Mouse (Mus musculus): ENCODE measurements around the gene Cyp2c68. TPM values are rescaled to one million over a fixed set of nuclear protein-coding genes. Genes with fewer than 3 reads are reported as not detected.
"Not testable (repeated sequence)": the region's sequence is repeated elsewhere in the genome, so short reads cannot be mapped to it uniquely, and the experiment has no call there.

Cyp2c68 gene
- not detected in 2 replicates for polyA plus RNA-seq (2014; fragmentation: Nextera tagmentation; extraction: Ambion mirVana)

DNA sequence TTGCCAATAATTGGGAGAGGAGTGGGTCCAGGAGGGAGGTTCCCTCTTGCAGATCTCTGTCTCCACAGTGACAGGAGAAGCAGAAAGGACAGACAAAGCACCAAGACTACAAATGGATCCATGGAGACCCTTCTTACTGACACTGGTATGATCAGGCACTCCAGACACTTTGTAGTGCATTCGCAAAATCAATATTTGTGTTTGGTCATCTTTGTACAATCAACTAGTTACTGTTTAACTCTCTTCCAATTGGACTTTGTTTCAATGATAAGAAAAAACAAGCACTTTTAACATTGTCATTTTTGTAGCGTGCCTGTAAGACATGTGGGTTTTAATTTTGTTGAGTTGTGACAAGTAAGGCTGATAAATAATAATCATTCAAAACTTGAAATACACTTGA is at the start of gene Cyp2c68:
TSS of gene Cyp2c68 (minus strand) at position 135 of the 400 bp plus-strand sequence.
- no peak within 1 kb of the TSS for H3K9ac ChIP-seq (ENCODE audit: low read length)
- WGBS, result 87% methylated on average over 2 of the region's 2 CpGs
- H3K9me3 ChIP-seq (ENCODE audit: control insufficient read depth, low read length), result no peaks in the 10 kb centered on the region; the same call in 1 of the 2 replicates
- H3K27ac ChIP-seq (ENCODE audit: low read depth, low read length), result no peak within 1 kb of the TSS
- DNase-seq (ENCODE audit: low spot score, missing footprints) (no peak), ATAC-seq (ENCODE audit: low FRiP score) (no peak)
- H3K4me3 ChIP-seq (ENCODE audit: low read depth, low read length), result no peak within 1 kb of the TSS
- H3K27me3 ChIP-seq (ENCODE audit: control insufficient read depth, insufficient read depth, low read length), result no peaks in the 10 kb centered on the region
- H3K4me2 ChIP-seq, result no peak within 1 kb of the TSS
- H3K4me1 ChIP-seq (ENCODE audit: control insufficient read depth, insufficient read depth, low read length), result no peaks in the 10 kb centered on the region
- H3K36me3 ChIP-seq (ENCODE audit: control insufficient read depth, insufficient read depth, low read length), result no peaks in the 10 kb centered on the region

DNA sequence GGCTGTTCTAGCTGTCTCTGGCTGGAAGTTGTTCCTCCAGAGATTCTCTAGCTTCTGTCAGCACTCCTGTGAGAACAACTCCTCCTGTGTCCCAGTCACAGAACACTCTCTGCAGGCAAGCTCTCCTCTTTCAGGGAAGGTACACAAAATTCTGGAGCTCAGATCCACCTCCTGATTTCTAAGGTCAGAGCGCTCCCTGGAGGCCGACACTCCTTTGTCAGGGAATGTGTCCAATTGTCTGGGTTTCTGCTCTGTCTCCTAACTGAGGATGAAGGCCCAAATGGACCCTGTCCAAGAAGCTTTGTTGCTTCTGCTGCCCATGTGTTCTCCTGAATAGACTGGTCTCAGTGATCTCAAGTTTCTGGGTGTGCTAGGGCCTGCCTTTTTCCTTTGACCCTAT is 44.6 kb upstream of the Cyp2c68 start:
- not testable (repeated sequence) for H3K36me3 ChIP-seq (ENCODE audit: control insufficient read depth, insufficient read depth, low read length); H3K4me2 ChIP-seq; H3K4me1 ChIP-seq (ENCODE audit: control insufficient read depth, insufficient read depth, low read length); H3K9me3 ChIP-seq (ENCODE audit: control insufficient read depth, low read length); H3K27me3 ChIP-seq (ENCODE audit: control insufficient read depth, insufficient read depth, low read length); H3K9ac ChIP-seq (ENCODE audit: low read length); H3K27ac ChIP-seq (ENCODE audit: low read depth, low read length); H3K4me3 ChIP-seq (ENCODE audit: low read depth, low read length); DNase-seq (ENCODE audit: low spot score, missing footprints); ATAC-seq (ENCODE audit: low FRiP score)
- WGBS, result 82% methylated on average over 2 of the region's 2 CpGs

DNA sequence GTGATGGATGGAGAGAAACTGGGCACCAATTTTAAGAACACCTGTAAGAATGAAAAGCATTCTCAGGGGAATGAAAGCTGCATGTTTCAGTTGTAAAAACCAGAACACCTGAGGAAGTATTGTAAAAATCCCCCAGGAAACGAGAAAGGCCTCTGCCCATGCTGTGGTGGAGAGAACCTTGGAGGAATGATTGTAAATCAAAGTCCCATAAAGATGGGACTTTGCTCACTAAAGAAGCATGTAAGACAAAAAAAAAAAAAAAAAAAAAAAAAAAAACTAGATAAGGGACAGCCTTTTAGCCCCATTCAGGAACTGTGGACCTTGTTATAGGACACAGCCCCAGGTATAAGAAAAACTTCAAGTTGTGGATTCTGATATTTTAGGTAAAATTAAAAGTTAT is 4.5 kb upstream of the Cyp2c68 start:
- Histone ChIP-seq H3K27me3 (ENCODE audit: control insufficient read depth, insufficient read depth, low read length) (no peaks in the 10 kb centered on the region), H3K27ac (ENCODE audit: low read depth, low read length) (no peak overlapping the region), H3K4me3 (ENCODE audit: low read depth, low read length) (no peak overlapping the region), H3K9ac (ENCODE audit: low read length) (no peak overlapping the region), H3K4me2 (no peak overlapping the region), H3K36me3 (ENCODE audit: control insufficient read depth, insufficient read depth, low read length) (no peaks in the 10 kb centered on the region), H3K9me3 (ENCODE audit: control insufficient read depth, low read length) (no peaks in the 10 kb centered on the region; the same call in 1 of the 2 replicates), H3K4me1 (ENCODE audit: control insufficient read depth, insufficient read depth, low read length) (no peaks in the 10 kb centered on the region)
- ATAC-seq (ENCODE audit: low FRiP score) (no peak), DNase-seq (ENCODE audit: low spot score, missing footprints) (no peak)
- WGBS, result 75% methylated on average over 1 of the region's 1 CpGs

DNA sequence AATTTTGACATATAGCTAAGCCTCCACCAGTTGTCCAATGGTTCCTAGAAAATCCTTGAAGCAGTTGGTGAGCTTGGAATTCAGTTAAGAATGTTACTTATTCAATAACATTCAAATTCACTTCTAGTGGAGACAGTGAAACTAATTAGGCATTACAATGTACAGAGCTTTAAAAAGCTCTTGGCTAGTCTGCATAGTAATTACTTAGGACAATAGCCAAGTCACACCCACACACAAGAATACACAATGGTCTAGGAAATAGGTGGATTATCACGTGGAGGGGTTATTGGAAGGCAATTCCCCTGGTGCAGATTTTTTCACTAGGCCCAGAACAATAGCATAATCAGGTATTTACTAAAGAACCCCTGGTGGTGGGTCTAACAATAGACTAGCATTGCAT is 3.5 kb upstream of the Cyp2c68 start:
- not testable (repeated sequence) for H3K27ac ChIP-seq (ENCODE audit: low read depth, low read length); H3K9me3 ChIP-seq (ENCODE audit: control insufficient read depth, low read length); H3K4me3 ChIP-seq (ENCODE audit: low read depth, low read length); H3K4me2 ChIP-seq; DNase-seq (ENCODE audit: low spot score, missing footprints); H3K36me3 ChIP-seq (ENCODE audit: control insufficient read depth, insufficient read depth, low read length); H3K4me1 ChIP-seq (ENCODE audit: control insufficient read depth, insufficient read depth, low read length); ATAC-seq (ENCODE audit: low FRiP score); H3K27me3 ChIP-seq (ENCODE audit: control insufficient read depth, insufficient read depth, low read length); H3K9ac ChIP-seq (ENCODE audit: low read length)
- 75% methylated on average over 1 of the region's 1 CpGs for WGBS

DNA sequence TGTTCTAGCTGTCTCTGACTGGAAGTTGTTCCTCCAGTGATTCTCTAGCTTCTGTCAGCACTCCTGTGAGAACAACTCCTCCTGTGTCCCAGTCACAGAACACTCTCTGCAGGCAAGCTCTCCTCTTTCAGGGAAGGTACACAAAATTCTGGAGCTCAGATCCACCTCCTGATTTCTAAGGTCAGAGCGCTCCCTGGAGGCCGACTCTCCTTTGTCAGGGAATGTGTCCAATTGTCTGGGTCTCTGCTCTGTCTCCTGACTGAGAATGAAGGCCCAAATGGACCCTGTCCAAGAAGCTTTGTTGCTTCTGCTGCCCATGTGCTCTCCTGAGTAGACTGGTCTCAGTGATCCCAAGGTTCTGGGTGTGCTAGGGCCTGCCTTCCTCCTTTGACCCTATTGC is 29.7 kb downstream of the Cyp2c68 start:
- 81% methylated on average over 2 of the region's 2 CpGs for WGBS
- ATAC-seq (ENCODE audit: low FRiP score); H3K4me3 ChIP-seq (ENCODE audit: low read depth, low read length); H3K36me3 ChIP-seq (ENCODE audit: control insufficient read depth, insufficient read depth, low read length); DNase-seq (ENCODE audit: low spot score, missing footprints); H3K4me2 ChIP-seq; H3K27me3 ChIP-seq (ENCODE audit: control insufficient read depth, insufficient read depth, low read length); H3K9ac ChIP-seq (ENCODE audit: low read length); H3K9me3 ChIP-seq (ENCODE audit: control insufficient read depth, low read length); H3K27ac ChIP-seq (ENCODE audit: low read depth, low read length); H3K4me1 ChIP-seq (ENCODE audit: control insufficient read depth, insufficient read depth, low read length): not testable (repeated sequence)

DNA sequence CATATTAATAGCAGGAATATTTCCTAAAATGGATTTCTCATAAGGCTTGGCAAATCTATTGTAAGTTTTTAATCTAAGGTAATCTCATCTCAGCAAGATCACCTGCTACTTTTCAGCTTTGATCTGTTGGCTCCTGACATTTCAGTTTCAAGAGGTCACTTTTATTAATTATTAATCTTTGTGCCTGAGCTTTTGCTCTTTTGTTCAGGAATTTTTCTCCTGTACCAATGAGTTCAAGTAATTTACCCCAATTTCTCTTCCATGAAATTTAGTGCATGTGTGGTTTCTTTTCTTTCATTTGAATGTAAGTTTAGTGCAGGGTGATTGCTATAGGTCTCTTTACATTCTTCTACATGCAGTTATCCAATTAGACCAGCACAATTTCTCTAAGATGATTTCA is 75.2 kb downstream of the Cyp2c68 start:
- H3K4me2 ChIP-seq; H3K4me3 ChIP-seq (ENCODE audit: low read depth, low read length); H3K27me3 ChIP-seq (ENCODE audit: control insufficient read depth, insufficient read depth, low read length); ATAC-seq (ENCODE audit: low FRiP score); DNase-seq (ENCODE audit: low spot score, missing footprints); H3K27ac ChIP-seq (ENCODE audit: low read depth, low read length); H3K4me1 ChIP-seq (ENCODE audit: control insufficient read depth, insufficient read depth, low read length); H3K9me3 ChIP-seq (ENCODE audit: control insufficient read depth, low read length); H3K9ac ChIP-seq (ENCODE audit: low read length); H3K36me3 ChIP-seq (ENCODE audit: control insufficient read depth, insufficient read depth, low read length): not testable (repeated sequence)

DNA sequence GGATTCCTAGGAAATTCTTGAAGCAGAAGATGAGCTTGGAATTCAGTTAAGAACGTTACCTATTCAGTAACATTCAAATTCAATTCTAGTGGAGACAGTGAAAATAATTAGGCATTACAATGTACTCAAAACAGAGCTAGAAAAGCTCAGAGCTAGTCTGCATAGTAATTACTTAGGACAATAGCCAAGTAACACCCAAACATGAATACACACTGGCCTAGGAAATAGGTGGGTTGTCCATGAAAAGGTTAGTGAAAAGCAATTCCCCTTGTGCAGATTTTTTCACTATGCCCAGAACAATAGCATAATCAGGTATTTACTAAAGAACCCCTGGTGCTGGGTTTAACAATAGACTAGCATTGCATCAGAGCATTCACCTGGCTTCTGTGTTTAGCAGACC is 88.5 kb downstream of the Cyp2c68 start:
- no peak for ATAC-seq (ENCODE audit: low FRiP score)
- H3K36me3 ChIP-seq (ENCODE audit: control insufficient read depth, insufficient read depth, low read length), result no peaks in the 10 kb centered on the region
- 53% methylated on average over 1 of the region's 1 CpGs for WGBS
- H3K9ac ChIP-seq (ENCODE audit: low read length), result no peak overlapping the region
- H3K4me2 ChIP-seq, result no peak overlapping the region
- H3K27ac ChIP-seq (ENCODE audit: low read depth, low read length), result no peak overlapping the region
- DNase-seq (ENCODE audit: low spot score, missing footprints), result no peak
- H3K9me3 ChIP-seq (ENCODE audit: control insufficient read depth, low read length), result no peaks in the 10 kb centered on the region; the same call in 1 of the 2 replicates
- H3K4me1 ChIP-seq (ENCODE audit: control insufficient read depth, insufficient read depth, low read length), result no peaks in the 10 kb centered on the region
- H3K27me3 ChIP-seq (ENCODE audit: control insufficient read depth, insufficient read depth, low read length), result no peaks in the 10 kb centered on the region
- H3K4me3 ChIP-seq (ENCODE audit: low read depth, low read length), result no peak overlapping the region

DNA sequence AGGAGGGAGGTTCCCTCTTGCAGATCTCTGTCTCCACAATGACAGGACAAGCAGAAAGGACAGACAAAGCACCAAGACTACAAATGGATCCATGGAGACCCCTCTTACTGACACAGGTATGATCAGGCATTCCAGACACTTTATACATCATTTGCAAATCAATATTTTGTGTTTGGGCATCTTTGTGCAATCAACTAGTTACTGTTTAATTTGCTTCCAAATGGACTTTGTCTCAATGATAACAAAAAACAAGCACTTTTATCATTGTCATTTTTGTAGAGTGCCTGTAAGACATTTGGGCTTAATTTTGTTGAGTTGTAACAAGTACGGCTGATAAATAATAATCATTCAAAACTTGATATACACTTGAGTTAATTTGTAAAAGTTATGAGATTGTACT is 91.9 kb downstream of the Cyp2c68 start, which contains the start of gene Cyp2c67:
TSS of gene Cyp2c67 (minus strand) at position 114 of the 400 bp plus-strand sequence.
- WGBS, result 96% methylated on average over 1 of the region's 1 CpGs
- Histone ChIP-seq H3K9me3 (ENCODE audit: control insufficient read depth, low read length) (no peaks in the 10 kb centered on the region; the same call in 1 of the 2 replicates), H3K36me3 (ENCODE audit: control insufficient read depth, insufficient read depth, low read length) (no peaks in the 10 kb centered on the region), H3K4me1 (ENCODE audit: control insufficient read depth, insufficient read depth, low read length) (no peaks in the 10 kb centered on the region), H3K27me3 (ENCODE audit: control insufficient read depth, insufficient read depth, low read length) (no peaks in the 10 kb centered on the region), H3K9ac (ENCODE audit: low read length) (no peak within 1 kb of the TSS), H3K4me2 (no peak within 1 kb of the TSS), H3K4me3 (ENCODE audit: low read depth, low read length) (no peak within 1 kb of the TSS), H3K27ac (ENCODE audit: low read depth, low read length) (no peak within 1 kb of the TSS)
- ATAC-seq (ENCODE audit: low FRiP score), result no peak
- DNase-seq (ENCODE audit: low spot score, missing footprints), result no peak

GRCm38 (mm10) chr19:39647519-39647918 is 93.3 kb downstream of the Cyp2c68 start:
- H3K4me3 ChIP-seq (ENCODE audit: low read depth, low read length), result no peak overlapping the region
- ATAC-seq (ENCODE audit: low FRiP score), result no peak
- 88% methylated on average over 9 of the region's 9 CpGs for WGBS

DNA sequence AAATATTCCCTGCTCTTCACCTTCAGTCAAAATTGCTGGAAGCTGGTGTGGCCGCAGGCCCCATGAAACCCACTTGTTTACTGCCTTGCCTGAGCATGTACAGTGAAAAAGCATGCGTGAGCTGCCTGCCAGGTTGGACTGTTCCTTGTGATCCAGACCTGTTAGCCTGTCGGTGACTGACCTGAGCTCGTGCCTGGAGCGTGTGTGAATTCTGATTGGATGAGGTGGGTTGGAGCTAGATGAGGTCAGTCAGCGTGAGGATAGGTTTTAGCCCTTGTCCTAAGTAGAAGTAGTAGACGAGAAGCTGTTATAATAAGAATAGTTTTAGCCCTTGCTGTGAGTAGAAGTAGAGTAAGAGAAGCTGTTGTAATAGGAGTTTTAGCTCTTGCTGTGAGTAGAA is 96.3 kb downstream of the Cyp2c68 start:
- 90% methylated on average over 7 of the region's 7 CpGs for WGBS
- H3K4me3 ChIP-seq (ENCODE audit: low read depth, low read length); ATAC-seq (ENCODE audit: low FRiP score); H3K9ac ChIP-seq (ENCODE audit: low read length); H3K4me1 ChIP-seq (ENCODE audit: control insufficient read depth, insufficient read depth, low read length); H3K9me3 ChIP-seq (ENCODE audit: control insufficient read depth, low read length); DNase-seq (ENCODE audit: low spot score, missing footprints); H3K27ac ChIP-seq (ENCODE audit: low read depth, low read length); H3K4me2 ChIP-seq; H3K27me3 ChIP-seq (ENCODE audit: control insufficient read depth, insufficient read depth, low read length); H3K36me3 ChIP-seq (ENCODE audit: control insufficient read depth, insufficient read depth, low read length): not testable (repeated sequence)

More at GRCm38 (mm10) chr19:39647519-39647918, 93.3 kb downstream of the Cyp2c68 start:
- no peaks in the 10 kb centered on the region; the same call in 1 of the 2 replicates for H3K9me3 ChIP-seq (ENCODE audit: control insufficient read depth, low read length)
- no peak overlapping the region for H3K27ac ChIP-seq (ENCODE audit: low read depth, low read length)
- H3K36me3 ChIP-seq (ENCODE audit: control insufficient read depth, insufficient read depth, low read length), result no peaks in the 10 kb centered on the region
- no peak for DNase-seq (ENCODE audit: low spot score, missing footprints)
- H3K4me1 ChIP-seq (ENCODE audit: control insufficient read depth, insufficient read depth, low read length), result no peaks in the 10 kb centered on the region
- H3K9ac ChIP-seq (ENCODE audit: low read length), result no peak overlapping the region
- H3K27me3 ChIP-seq (ENCODE audit: control insufficient read depth, insufficient read depth, low read length), result no peaks in the 10 kb centered on the region
- H3K4me2 ChIP-seq, result no peak overlapping the region

Data from midbrain, embryonic 11.5 days (tissue).